Mouse (Mus musculus) 3T3-L1 (cell line): ENCODE data around the gene F2r.

Source experiments
- DNase-seq: peaks from one replicate; pipeline ENCODE4 v3.0.0-alpha.2; 2015; ENCODE audit warnings: low read depth, low spot score

The F2r gene

DNA sequence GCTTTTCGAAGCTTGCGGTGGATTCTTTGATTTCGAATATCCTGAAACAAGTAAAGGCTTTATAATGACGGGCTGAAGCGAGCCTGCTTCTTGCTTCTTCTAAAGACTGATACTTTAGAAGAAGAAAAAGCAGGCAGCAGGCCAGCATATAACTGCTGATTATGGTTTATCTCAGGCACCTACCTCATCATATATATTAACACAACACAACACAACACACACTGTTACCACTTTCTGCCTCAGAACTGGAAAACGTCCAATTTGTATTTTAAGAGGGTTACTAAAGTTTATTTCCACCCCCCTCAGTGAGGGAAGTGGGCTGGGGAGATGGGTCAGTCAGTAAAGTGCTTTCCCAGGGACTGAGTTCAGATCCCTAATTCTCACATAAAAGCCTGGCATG is 13.9 kb upstream of the F2r start:
- no peak for DNase-seq

DNA sequence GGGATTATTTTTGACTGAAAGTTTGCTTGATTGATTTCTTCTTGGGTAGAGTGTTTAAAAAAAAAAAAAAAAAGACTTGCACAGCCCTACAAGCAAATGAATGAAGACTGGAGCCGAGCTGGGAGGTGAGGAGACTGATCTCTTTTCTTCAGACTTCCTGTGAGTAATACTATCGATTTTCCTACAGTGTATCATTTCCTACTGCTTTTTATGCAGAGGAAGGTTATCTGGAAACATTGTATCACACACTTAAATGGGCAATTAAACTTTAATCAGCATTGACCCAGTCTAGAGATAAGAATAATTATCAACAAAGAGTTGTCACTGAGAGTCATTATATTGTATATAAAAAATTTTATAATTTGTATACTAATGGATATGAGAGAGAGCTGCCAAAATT is 12.5 kb upstream of the F2r start:
- no peak for DNase-seq

DNA sequence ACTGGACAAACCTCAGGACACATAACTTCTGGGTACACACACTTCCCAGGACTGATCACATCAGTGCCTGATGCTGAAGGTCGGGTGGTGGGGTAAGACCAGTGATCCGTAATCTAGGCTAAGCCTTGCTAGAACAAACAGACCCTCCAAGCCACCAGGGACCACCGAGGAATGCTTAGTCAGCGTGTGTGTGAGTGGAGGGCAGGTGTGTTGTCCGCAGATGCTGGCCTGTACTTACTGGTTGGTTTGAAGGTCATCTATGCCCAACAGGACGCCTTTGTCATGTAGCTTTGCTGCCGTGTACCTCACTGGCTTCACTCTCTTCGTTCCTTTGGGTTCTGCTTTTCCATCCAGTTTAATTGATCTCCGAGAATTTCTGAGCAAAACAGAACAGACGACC is 11.5 kb upstream of the F2r start:
- DNase-seq: no peak

DNA sequence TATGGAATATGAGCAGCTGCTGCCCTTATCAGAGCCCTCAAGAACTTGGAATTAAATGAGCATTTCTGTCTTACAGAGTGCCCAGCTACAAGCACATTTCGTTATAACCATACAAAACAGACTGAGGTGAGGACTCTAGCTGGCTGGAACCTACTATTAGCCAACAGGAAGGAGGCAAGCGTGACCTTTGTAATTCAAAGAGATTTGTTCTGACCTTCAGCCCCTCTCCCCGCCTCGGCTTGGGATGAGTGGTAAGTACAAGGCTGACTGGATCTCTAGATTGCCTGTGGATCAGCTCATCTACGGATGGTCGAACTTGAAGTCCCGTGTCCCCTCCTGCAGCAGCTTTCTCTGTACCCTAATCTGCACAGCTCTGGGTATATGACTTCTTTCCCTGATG is 8.4 kb upstream of the F2r start:
- no peak for DNase-seq

GRCm38 (mm10) chr13:95623042-95623441 is 4.8 kb upstream of the F2r start:
- DNase-seq: no peak

- no peak for DNase-seq
These were observed 3.3 kb upstream of the F2r start for GRCm38 (mm10) chr13:95621563-95621962.

DNA sequence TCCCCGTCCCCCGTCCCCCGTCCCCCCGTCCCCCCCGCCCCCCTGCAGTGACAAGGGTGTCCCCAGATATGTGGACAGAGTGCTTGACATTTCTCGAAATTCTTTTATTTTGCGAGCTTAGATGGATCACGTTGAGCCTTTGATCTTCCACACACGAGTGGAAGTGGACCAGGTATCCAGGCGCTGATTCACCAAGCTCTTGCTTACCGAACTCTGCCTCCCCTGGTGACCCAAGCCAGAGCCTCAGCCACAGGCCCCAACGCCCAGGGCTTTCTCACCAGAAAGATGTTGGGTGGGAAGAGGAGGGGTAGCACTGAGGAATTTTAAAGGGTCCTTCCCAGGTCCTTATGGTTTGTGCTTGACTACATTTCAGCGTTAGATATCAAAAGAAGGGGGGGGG is 572 bp upstream of the F2r start:
- DNase-seq: no peak

- DNase-seq: no peak
These were observed 566 bp downstream of the F2r start for GRCm38 (mm10) chr13:95617671-95618171.

- peak; percentile 34 for DNase-seq
These were observed 1.1 kb downstream of the F2r start for GRCm38 (mm10) chr13:95617082-95617670.

DNA sequence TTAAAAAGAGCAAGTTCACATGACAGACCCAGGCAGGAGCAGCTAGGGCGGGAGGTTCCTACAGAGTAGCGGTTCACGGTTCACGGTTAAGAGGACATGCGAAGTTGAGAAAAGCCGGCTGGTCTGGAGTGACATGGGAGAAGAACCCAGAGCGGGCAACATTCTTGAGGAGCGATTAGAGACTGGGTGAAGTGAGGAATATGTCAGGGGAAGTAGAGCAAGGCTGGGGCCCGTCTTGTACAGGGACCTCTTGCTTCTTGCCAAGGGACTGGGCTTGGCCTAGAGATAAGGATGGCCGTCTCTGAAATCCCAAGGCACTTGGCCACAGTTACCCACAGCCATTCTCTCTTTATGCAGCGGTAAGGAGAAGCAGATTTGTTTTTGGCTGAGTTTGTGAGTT is 1.8 kb downstream of the F2r start:
- peak; percentile 27 for DNase-seq

GRCm38 (mm10) chr13:95614757-95615156 is 3.5 kb downstream of the F2r start:
- DNase-seq: peak; percentile 29

GRCm38 (mm10) chr13:95612243-95612642 is 6.0 kb downstream of the F2r start:
- DNase-seq: no peak

- DNase-seq: no peak
These were observed 6.5 kb downstream of the F2r start for GRCm38 (mm10) chr13:95611752-95612151.

GRCm38 (mm10) chr13:95610786-95611562 is 7.3 kb downstream of the F2r start:
- DNase-seq: no peak

DNA sequence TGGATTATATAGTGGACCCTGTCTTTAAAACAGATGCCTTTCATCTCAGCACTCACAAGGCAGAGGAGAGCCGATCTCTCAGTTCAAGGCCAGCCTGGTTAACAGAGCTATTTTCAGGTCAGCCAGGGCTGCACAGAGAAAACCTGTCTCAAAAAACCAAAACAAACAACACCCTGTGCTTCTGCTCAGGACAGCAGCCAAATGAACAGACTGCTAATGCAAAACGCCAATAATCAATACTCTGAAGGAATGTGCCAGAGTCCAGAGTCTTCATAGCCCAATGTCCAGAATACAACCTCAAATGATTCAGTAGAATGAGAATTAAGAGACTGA is 9.2 kb downstream of the F2r start:
- DNase-seq: no peak

GRCm38 (mm10) chr13:95608416-95609087 is 9.7 kb downstream of the F2r start:
- DNase-seq: peak; percentile 64

DNA sequence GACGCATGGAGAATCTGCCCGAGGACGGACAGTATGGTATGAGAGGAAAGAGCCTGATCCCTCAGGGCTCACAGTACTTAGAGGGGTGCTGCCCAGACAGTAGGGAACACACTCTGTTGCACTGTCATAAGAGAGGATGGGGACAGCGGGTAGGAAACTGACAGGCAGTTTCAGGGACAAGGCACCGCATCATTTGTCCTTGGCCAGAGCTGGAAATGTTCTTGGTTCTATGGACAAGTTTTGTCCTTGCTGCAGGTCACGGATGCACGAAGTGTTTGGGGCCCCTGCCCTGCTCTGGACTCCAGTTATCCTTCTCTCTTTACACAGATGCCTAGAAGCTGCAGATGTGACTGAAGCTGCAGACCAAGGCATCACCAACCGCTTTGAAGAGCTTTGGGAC is 11.3 kb downstream of the F2r start:
- DNase-seq: no peak

- no peak for DNase-seq
These were observed 14.0 kb downstream of the F2r start for GRCm38 (mm10) chr13:95604288-95604687.

DNA sequence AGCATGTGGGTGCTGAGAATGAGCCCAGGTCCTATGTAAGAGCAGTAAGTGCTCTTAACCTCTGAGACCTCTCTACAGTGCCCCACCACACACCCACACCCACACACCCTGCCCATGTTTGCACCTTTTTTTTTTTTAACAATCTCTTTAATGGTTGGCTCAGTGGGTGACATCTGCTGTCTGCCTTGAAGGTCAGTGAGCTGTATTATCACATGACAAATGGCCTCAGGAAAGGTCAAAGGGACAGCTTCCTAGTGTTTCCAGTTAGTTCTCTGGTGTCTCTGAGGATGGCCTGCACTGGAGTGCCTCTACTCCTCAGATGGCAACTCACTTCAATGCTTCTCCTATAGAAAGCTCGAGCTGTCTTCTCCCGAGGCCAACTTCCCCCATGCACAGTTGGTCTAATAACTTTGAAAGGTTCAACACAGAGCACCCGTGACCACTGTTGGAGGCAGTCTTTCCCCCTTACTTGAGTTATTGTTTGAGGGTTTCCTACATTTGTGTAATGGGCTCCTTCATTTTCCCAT is 18.4 kb downstream of the F2r start:
- DNase-seq: no peak

GRCm38 (mm10) chr13:95598232-95598920 is 19.9 kb downstream of the F2r start:
- DNase-seq: no peak

DNA sequence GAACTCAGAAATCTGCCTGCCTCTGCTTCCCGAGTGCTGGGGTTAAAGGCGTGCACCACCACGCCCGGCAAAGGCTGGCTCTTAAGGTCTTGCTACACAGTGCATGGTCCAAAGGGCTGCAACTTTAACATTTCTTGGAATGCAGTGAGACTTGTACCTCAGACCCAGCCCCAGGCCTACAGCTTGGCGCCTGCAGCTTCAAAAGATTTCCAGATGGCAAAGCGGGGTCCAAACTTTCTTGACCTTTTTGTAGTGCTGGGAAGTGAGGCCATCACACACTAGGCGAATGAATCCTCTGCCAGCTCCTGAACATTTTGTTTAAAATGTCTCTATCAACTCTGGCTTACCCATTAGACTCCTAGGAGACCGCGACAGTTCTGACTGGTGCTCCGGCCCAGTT is 20.7 kb downstream of the F2r start:
- no peak for DNase-seq

- no peak for DNase-seq
These were observed 21.6 kb downstream of the F2r start for GRCm38 (mm10) chr13:95596689-95597088.
